Mouse (Mus musculus) liver, postnatal 0 days (tissue): Measurements from ENCODE around the gene Use1.
A peak's percentile ranks its signal among the peaks of the same experiment; 100 is the strongest.

ENCODE experiments used
- CTCF ChIP-seq: sonication (generic); IDR thresholded peaks from 2 replicates; pipeline ENCODE4 v1.5.1; 2016; ENCODE audit warnings: antibody characterized with exemption, low read depth
- EP300 ChIP-seq: IDR thresholded peaks from 2 replicates; pipeline ENCODE4 v1.6.1; 2016; ENCODE audit warnings: antibody characterized with exemption, low read depth, mild to moderate bottlenecking

DNA sequence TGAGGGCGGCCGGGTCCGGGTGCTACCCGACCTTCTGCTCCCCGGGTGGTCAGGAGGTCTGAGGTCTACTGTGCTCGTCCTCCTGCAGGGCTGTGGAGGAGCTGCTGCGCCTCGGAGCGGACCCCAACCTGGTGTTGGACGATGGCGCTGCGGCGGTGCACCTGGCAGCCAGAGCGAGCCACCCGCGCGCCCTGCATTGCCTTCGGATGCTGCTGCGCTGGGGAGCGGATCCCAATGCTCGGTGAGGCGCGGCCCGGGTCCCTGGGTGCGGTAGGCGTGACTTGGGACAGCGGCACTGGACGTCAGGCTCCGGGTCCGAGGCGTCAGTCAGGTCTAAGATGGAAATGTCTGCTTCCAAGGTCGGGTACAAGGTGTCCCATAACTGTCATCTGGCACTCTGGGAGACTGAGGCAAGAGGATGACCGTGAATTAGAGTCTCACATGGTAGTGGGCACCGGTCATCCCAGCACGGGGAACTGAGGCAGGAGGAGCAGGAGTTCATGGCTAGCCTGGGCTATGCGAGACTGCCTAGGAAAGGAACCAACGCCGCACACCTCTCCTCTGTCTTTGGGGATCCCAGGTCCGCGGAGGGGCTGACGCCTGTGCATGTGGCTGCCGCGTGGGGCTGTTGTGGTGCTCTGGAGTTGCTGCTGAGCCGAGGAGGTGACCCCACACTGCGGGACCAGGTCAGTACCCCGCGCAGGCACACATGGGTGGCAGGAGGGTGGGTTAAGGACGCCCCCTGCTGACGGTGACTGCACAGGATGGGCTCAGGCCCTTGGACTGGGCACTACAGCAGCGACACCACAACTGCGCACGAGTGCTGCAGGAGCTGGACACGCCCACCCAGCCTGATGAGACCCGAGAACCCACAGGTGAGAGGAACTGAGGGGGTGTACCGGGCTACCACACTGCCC, 39.7 kb downstream of the Use1 start:
- TF ChIP-seq EP300: no peak
- TF ChIP-seq CTCF: peak; percentile 93
